Mouse (Mus musculus) Patski (cell line): ENCODE data around the gene Adat1. TPM values are rescaled to one million over a fixed set of nuclear protein-coding genes. Genes with fewer than 3 reads are reported as not detected.

Experiments used
- ATAC-seq: fragments of 100-300 bp; one replicate; pipeline ENCODE4 v1.8.0; 2021
- CTCF ChIA-PET: fragments of 350-600 bp; sonication (Branson Sonifier 250); formaldehyde crosslinking; loops from one replicate; lab custom pipeline; 2022; ENCODE audit warnings: inconsistent platforms; lab: Charles Lee
- POLR2A ChIA-PET: fragments of 350-600 bp; sonication (Branson Sonifier 250); formaldehyde crosslinking; loops from one replicate; lab custom pipeline; 2022; ENCODE audit warnings: antibody characterized with exemption, inconsistent platforms; lab: Charles Lee
- DNase-seq: peaks from one replicate; pipeline ENCODE4 v3.0.0-alpha.2; 2011; ENCODE audit warnings: low read depth, low spot score
- H3K27me3 ChIP-seq: fragments of 371-371 bp; one replicate; pipeline ENCODE4 v1.5.1; 2021
- CTCF ChIP-seq: fragments of 100-300 bp; IDR thresholded peaks from one replicate; pipeline ENCODE4 v1.5.1; 2021
- in situ Hi-C: fragments of 300-500 bp; cut with MboI; formaldehyde crosslinking; loops from 3 replicates; pipeline ENCODE4 v1.11.1; 2018; ENCODE audit warnings: low pct_unique_long_range_greater_than_20kb, mixed read lengths
- polyA plus RNA-seq: library from polyadenylated mRNA; unstranded; gene quantifications from one replicate; pipeline ENCODE4 v1.2.3, GENCODE M21; 2021

Gene Adat1
- polyA plus RNA-seq, 1 experiment from 2014 or later = 7.0 TPM

GRCm38 (mm10) chr8:112007669-112008068, 15.6 kb upstream of the Adat1 start:
- no peaks in the 10 kb centered on the region for H3K27me3 ChIP-seq
- ATAC-seq (no peak), DNase-seq (no peak)
- no peak for TF ChIP-seq CTCF
- CTCF ChIA-PET = no interaction called here
- POLR2A ChIA-PET = no interaction called here
- in situ Hi-C loops = no loop called here

DNA sequence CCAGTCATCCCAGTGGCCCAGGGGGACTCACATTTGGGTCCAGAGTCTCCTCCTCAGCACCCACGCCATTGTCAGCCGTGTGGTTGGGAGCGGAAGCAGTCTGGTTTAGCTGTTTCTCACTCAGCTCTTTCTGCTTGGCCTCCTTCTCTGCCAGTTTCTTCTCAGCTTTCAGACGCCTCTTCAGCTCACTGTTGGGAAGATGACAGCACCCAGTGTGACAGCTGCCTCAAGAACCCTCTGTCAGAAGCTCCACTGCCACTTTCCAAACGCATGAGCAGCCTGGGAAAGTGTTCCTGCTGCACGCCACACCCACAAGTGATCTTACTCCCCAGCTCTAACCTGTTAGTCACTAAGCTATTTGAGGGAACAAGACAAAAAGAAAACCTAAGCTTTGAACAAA, 13.5 kb upstream of the Adat1 start:
- TF ChIP-seq CTCF = no peak
- in situ Hi-C loops = no loop called here
- no peak for DNase-seq

GRCm38 (mm10) chr8:112004754-112005153, 12.7 kb upstream of the Adat1 start:
- ATAC-seq (no peak), DNase-seq (no peak)
- POLR2A ChIA-PET = no interaction called here
- CTCF ChIA-PET = interaction anchor here (0.9 to 2.2 kb wide), 3 partner anchors 13 to 78 kb away, joined by 3 to 5 read pairs (median 3); partner anchors contain the start of gene Adat1
- TF ChIP-seq CTCF = no peak
- no peaks in the 10 kb centered on the region for H3K27me3 ChIP-seq
- in situ Hi-C loops = no loop called here

More for the DNA sequence above, 13.5 kb upstream of the Adat1 start:
- no peak for ATAC-seq
- ChIA-PET CTCF (interaction anchor here (0.9 kb wide), 1 partner anchor 15 kb away, joined by 3 read pairs; no protein-coding TSS in a partner anchor), POLR2A (no interaction called here)
- no peaks in the 10 kb centered on the region for H3K27me3 ChIP-seq

DNA sequence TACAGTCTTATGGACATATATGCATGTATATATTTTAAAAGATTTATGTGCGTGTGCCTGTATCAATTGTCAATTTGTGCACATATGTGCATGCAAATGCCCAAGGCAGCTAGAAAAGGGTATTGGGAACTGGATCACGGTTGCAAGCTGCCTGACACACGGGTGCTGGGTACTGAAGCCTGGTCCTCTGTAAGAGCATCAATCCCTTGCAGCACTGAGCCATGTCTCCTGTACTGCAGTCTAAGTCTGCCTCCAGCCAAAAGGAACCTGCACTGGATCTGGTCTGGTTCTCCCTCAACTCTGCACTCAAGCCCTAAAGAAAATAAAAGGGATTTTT, 569 bp upstream of the Adat1 start:
- TF ChIP-seq CTCF = no peak

DNA sequence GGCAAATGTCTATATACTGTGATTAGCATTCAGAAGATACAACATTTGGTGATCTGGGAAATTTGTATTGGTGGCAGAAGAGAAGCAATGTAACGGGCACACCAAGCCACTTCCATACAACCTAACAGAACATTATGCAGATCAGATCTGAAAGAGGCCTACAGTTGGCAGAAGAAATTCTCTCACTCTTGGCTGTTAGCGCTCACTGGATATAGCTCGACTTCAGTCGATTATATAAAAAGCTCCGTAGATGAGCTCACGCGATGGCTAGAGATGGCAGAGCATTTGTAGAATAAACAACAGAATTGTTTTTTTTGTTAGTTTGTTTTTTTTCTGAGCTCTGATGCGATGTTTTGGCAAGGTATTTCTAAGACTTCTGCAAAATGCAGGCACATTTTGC, 824 bp downstream of the Adat1 start:
- CTCF ChIA-PET = interaction anchor here (0.9 to 1.7 kb wide), 7 partner anchors 9 to 109 kb away, joined by 3 to 7 read pairs (median 4); no protein-coding TSS in a partner anchor

More for the DNA sequence above, 569 bp upstream of the Adat1 start:
- ChIA-PET POLR2A (interaction anchor here (0.6 kb wide), 1 partner anchor 1459 kb away, joined by 4 read pairs; no protein-coding TSS in a partner anchor), CTCF (interaction anchor here (1.4 kb wide), 1 partner anchor 111 kb away, joined by 4 read pairs; no protein-coding TSS in a partner anchor)
- in situ Hi-C loops = no loop called here
- no peaks in the 10 kb centered on the region for H3K27me3 ChIP-seq
- ATAC-seq (no peak), DNase-seq (no peak)

GRCm38 (mm10) chr8:111989911-111990310, 2.2 kb downstream of the Adat1 start:
- ChIA-PET CTCF (interaction anchor here (0.7 to 1.5 kb wide), 5 partner anchors 25 to 108 kb away, joined by 3 to 7 read pairs (median 3); no protein-coding TSS in a partner anchor), POLR2A (interaction anchor here (0.8 kb wide), 1 partner anchor 13 kb away, joined by 3 read pairs; no protein-coding TSS in a partner anchor)
- in situ Hi-C loops = loop anchor here (5.0 kb wide), 1 partner anchor 53 kb away; no protein-coding TSS in a partner anchor
- peak; percentile 63 for ATAC-seq
- no peak for DNase-seq
- H3K27me3 ChIP-seq = no peaks in the 10 kb centered on the region
- TF ChIP-seq CTCF = peak; percentile 91

More for the DNA sequence above, 824 bp downstream of the Adat1 start:
- POLR2A ChIA-PET = interaction anchor here (1.0 kb wide), 1 partner anchor 21 kb away, joined by 4 read pairs; no protein-coding TSS in a partner anchor
- ATAC-seq (no peak), DNase-seq (no peak)
- in situ Hi-C loops = no loop called here
- H3K27me3 ChIP-seq = no peaks in the 10 kb centered on the region
- TF ChIP-seq CTCF = no peak

GRCm38 (mm10) chr8:111984511-111984910, 7.6 kb downstream of the Adat1 start:
- ChIA-PET POLR2A (interaction anchor here (0.5 to 1.3 kb wide), 2 partner anchors 9 to 27 kb away, joined by 3 to 4 read pairs; no protein-coding TSS in a partner anchor), CTCF (interaction anchor here (1.0 to 1.4 kb wide), 2 partner anchors 15 to 30 kb away, joined by 3 to 4 read pairs; no protein-coding TSS in a partner anchor)
- DNase-seq (peak; percentile 37), ATAC-seq (peak; percentile 87)
- in situ Hi-C loops = loop anchor here (5.0 kb wide), 1 partner anchor 102 kb away; no protein-coding TSS in a partner anchor
- no peaks in the 10 kb centered on the region for H3K27me3 ChIP-seq
- no peak for TF ChIP-seq CTCF

DNA sequence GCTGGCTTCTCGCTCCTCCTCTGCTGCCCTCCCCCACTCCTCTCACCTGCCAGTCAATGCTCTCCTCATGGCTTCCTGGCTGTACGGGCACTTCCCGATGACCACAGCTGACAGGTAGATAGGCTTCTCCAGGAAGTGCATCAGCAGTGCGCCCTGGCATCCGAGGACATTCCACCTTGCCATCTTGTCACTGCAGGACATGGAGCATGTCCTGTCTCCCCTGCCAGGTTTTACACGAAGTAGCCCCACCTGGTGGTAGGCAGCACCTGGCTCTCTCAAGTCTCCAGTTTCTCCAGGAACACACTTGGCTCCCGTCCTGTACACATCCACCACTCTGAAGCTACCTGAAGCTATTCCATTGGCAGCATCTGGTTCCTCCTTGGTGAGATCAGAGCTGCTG, 10.0 kb downstream of the Adat1 start:
- in situ Hi-C loops = loop anchor here (5.0 kb wide), 1 partner anchor 100 kb away; no protein-coding TSS in a partner anchor
- ChIA-PET POLR2A (no interaction called here), CTCF (interaction anchor here (1.1 kb wide), 1 partner anchor 9 kb away, joined by 3 read pairs; no protein-coding TSS in a partner anchor)
- DNase-seq (no peak), ATAC-seq (no peak)
- TF ChIP-seq CTCF = no peak
- H3K27me3 ChIP-seq = no peaks in the 10 kb centered on the region

DNA sequence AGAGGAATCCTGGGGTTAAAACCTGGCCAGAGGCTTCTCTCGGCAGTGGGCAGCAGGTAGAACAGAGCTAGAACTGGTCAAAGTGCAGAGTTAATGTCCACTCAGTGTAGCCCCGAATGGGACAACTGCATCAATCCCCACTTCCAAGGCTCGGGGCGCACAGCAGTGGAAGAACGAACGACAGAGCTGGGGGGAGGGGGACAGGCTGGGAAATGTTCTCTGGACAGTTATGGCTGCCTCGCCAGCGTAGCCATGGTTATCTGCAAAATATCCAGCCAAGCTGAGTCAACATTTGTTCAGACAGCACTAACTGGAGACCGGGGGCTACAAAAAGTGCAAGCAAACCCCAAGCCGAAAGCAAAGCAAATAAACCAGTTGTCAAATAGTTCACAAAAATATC, 14.0 kb downstream of the Adat1 start:
- no peaks in the 10 kb centered on the region for H3K27me3 ChIP-seq
- in situ Hi-C loops = no loop called here
- ChIA-PET POLR2A (no interaction called here), CTCF (no interaction called here)
- TF ChIP-seq CTCF = no peak
- ATAC-seq = no peak
- no peak for DNase-seq

- ChIA-PET POLR2A (no interaction called here), CTCF (interaction anchor here (1.4 kb wide), 1 partner anchor 13 kb away, joined by 3 read pairs; no protein-coding TSS in a partner anchor)
- ATAC-seq = no peak
- no peak for DNase-seq
- H3K27me3 ChIP-seq = no peaks in the 10 kb centered on the region
- no peak for TF ChIP-seq CTCF
- in situ Hi-C loops = no loop called here
Measured at GRCm38 (mm10) chr8:111976326-111976725, 15.8 kb downstream of the Adat1 start.

DNA sequence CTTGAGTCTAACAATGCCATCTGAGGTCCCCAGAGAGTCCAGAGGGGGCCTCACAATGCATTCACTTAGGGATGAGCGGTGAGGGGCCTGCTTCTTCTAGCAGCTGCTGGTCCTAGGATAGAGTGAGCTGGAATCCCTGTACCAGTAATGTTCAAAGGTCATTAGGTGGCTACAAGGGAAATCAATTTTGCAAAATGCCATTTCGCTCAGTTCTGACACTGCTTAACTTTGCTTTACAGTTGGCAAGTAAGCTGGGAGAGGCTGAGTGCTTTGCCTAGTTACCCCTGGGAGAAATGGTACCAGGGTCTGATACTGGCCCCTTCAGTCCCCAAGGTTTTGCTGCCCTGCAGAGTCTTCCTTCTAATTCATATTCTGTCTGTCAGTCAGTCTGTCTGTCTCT, 16.4 kb downstream of the Adat1 start:
- TF ChIP-seq CTCF = no peak
- no peaks in the 10 kb centered on the region for H3K27me3 ChIP-seq
- DNase-seq = no peak
- no peak for ATAC-seq
- ChIA-PET CTCF (interaction anchor here (1.4 kb wide), 1 partner anchor 13 kb away, joined by 3 read pairs; no protein-coding TSS in a partner anchor), POLR2A (interaction anchor here (0.7 kb wide), 1 partner anchor 9 kb away, joined by 3 read pairs; no protein-coding TSS in a partner anchor)
- in situ Hi-C loops = no loop called here
